Mouse (Mus musculus): ENCODE data around the gene B4galt4.

- no peak for TF ChIP-seq CTCF (IDR thresholded peaks at IDR 0.05; ENCODE audit: borderline replicate concordance, insufficient read depth, low read depth, low read length)
- no peak for TF ChIP-seq POLR2A (IDR thresholded peaks at IDR 0.05; ENCODE audit: borderline replicate concordance, insufficient read depth, low read length)
Observed at GRCm38 (mm10) chr16:38711245-38711644, 30.8 kb upstream of the B4galt4 start.

All from cerebellum, adult 2 months (tissue).